Mouse (Mus musculus) heart, embryonic 11.5 days (tissue): Measurements from ENCODE around the gene Pex11b. TPM values are rescaled to one million over a fixed set of nuclear protein-coding genes. Genes with fewer than 3 reads are reported as not detected.

Experiments
- ATAC-seq: fragments of 200-750 bp; cut with Nextera tagmentation; replicated peaks from 2 replicates; pipeline ENCODE4 v1.8.0; 2017; ENCODE audit warnings: moderate library complexity; ENCODE audit not compliant: insufficient number of reproducible peaks, low FRiP score, low TSS enrichment
- H3K27ac ChIP-seq: fragments of 300-500 bp; sonication (generic); 2 replicates; pipeline ENCODE4 v1.5.1; 2014; ENCODE audit warnings: mild to moderate bottlenecking, low read depth, low read length
- H3K27me3 ChIP-seq: fragments of 300-500 bp; sonication (generic); 2 replicates; pipeline ENCODE4 v1.6.1; 2014; ENCODE audit warnings: mild to moderate bottlenecking, low read length, mixed read lengths; ENCODE audit not compliant: control insufficient read depth, insufficient read depth
- H3K36me3 ChIP-seq: fragments of 300-500 bp; sonication (generic); 2 replicates; pipeline ENCODE4 v1.6.1; 2014; ENCODE audit warnings: mild to moderate bottlenecking, low read length, moderate library complexity, mixed read lengths; ENCODE audit not compliant: control insufficient read depth, insufficient read depth
- H3K4me1 ChIP-seq: fragments of 300-500 bp; sonication (generic); 2 replicates; pipeline ENCODE4 v1.6.1; 2014; ENCODE audit warnings: low read length; ENCODE audit not compliant: control insufficient read depth, insufficient read depth
- H3K4me2 ChIP-seq: fragments of 300-500 bp; sonication (generic); 2 replicates; pipeline ENCODE4 v1.6.1; 2014; ENCODE audit warnings: mild to moderate bottlenecking, moderate library complexity
- H3K4me3 ChIP-seq: fragments of 300-500 bp; sonication (generic); 2 replicates; pipeline ENCODE4 v1.5.1; 2014; ENCODE audit warnings: low read depth, low read length
- H3K9ac ChIP-seq: fragments of 300-500 bp; sonication (generic); 2 replicates; pipeline ENCODE4 v1.6.1; 2014; ENCODE audit warnings: mild to moderate bottlenecking, low read depth, low read length, moderate library complexity
- H3K9me3 ChIP-seq: fragments of 300-500 bp; sonication (generic); replicated peaks from 2 replicates; pipeline ENCODE4 v1.6.1; 2016; ENCODE audit warnings: low read length; ENCODE audit not compliant: control insufficient read depth
- WGBS: fragments of 180-500 bp; shearing (Covaris S2); extraction: QIAGEN DNeasy Blood & Tissue Kit; methylation state at CpG from one replicate; pipeline ENCODE4 v1.1.7; 2014; ENCODE audit not compliant: insufficient replicate concordance; 5-methylcytosine and 5-hydroxymethylcytosine counted together
- polyA plus RNA-seq: library from polyadenylated mRNA; unstranded; fragments of >200 nt; fragmentation: Nextera tagmentation; extraction: Ambion mirVana; gene quantifications from 2 replicates; pipeline ENCODE4 v1.2.1, GENCODE M21; 2014

Pex11b gene
- polyA plus RNA-seq, 1 experiment from 2014 or later, result 37.7 TPM

DNA sequence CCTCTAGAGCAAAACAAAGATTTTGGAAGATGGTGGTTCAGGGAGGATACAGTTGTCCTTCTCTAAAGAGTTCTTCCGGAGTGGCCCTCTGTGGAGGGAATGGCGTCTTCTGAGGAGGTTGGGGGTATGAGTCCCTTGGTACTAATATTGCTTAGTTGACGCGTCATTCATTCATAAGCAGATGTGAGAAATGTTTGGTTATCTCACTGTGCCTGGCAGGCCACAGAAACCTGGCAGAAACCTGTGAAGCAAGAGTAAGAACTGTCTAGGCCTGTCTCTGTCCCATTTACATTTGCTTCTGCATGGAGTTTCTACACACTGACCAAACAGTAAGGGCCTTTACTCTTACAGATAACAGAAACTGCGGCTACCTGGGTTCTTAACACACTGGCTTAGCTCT lies 36.3 kb downstream of the Pex11b start:
- no peak overlapping the region for H3K4me3 ChIP-seq
- ATAC-seq, result no peak
- WGBS, result 86% methylated on average over 5 of the region's 5 CpGs
- peaks cover 4% of the 10 kb centered on the region; the same call in 1 of the 2 replicates for H3K27me3 ChIP-seq
- no peak overlapping the region for H3K27ac ChIP-seq
- no peaks in the 10 kb centered on the region for H3K36me3 ChIP-seq
- H3K4me2 ChIP-seq, result no peak overlapping the region
- H3K9me3 ChIP-seq, result no peaks in the 10 kb centered on the region
- no peak overlapping the region for H3K9ac ChIP-seq
- H3K4me1 ChIP-seq, result 0 out of 2 replicates have a peak, but pooled peaks cover 2% of the 10 kb centered on the region

DNA sequence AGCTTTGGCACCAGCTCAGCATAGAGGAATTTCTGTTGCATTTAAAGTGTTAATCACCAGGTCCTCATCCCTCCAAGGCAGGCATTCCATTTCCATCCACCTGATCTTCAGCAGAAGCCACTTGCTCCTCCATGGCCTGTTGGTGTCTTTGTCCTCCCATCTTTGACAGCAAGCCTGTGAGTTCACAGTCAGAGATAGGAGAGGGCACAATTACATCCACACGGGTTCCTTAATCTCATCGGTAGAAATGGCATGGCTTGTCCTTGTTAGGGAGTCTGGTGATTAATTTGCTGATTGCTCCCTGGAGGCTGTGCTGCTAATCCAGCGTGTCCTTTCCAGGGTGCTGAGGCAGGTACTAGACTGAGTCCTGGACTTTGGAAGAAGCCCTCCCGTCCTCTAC lies 38.3 kb downstream of the Pex11b start:
- Histone ChIP-seq H3K36me3 (no peaks in the 10 kb centered on the region), H3K9me3 (no peaks in the 10 kb centered on the region), H3K4me3 (no peak overlapping the region), H3K27me3 (peaks cover 4% of the 10 kb centered on the region; the same call in 1 of the 2 replicates), H3K27ac (no peak overlapping the region), H3K9ac (no peak overlapping the region), H3K4me1 (0 out of 2 replicates have a peak, but pooled peaks cover 2% of the 10 kb centered on the region), H3K4me2 (no peak overlapping the region)
- WGBS, result 55% methylated on average over 4 of the region's 4 CpGs
- no peak for ATAC-seq

DNA sequence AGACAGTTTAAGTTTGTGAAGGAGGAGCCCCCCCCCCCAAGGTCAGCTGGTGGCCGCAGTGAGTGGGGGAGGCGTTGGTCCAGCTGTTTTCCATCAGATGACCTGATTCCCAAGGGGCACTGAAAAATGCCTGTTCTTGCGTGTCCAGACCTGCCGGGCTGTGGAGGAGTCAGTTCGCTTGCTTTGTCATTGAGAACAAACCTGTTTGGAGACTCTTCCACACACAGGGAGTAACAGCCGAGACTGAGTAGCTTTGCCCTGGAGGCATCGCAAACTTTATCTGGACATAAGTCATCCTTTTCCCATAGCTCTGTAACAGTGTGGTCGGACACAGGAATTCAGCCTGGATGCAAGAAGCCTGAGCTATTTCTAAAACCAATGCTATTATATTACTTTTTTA lies 39.3 kb downstream of the Pex11b start:
- 56% methylated on average over 8 of the region's 8 CpGs for WGBS
- H3K27ac ChIP-seq, result no peak overlapping the region

DNA sequence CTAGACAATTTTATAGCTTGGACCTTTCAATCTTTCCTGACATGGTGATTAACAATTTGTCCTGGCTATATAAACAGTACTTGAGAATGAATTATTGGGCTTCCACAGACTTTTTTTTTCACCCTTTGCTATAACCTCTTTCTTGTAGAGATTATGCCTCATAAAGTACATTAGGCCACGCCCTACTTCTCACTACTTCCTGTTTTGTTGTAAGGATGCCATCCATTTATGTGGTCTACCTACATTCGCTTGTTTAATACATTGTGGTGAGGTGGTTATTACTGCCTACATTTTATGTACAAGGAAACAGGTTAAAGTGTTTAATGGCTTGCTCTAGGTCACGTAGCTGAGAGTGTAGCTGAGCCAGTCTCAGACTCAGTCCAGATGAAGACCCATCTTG lies 40.0 kb downstream of the Pex11b start:
- H3K4me1 ChIP-seq, result 0 out of 2 replicates have a peak, but pooled peaks cover 7% of the 10 kb centered on the region
- WGBS, result 81% methylated on average over 3 of the region's 3 CpGs

More for the DNA sequence above, 39.3 kb downstream of the Pex11b start:
- Histone ChIP-seq H3K9me3 (no peaks in the 10 kb centered on the region), H3K4me3 (no peak overlapping the region), H3K9ac (no peak overlapping the region), H3K27me3 (peaks cover 4% of the 10 kb centered on the region), H3K36me3 (no peaks in the 10 kb centered on the region), H3K4me1 (0 out of 2 replicates have a peak, but pooled peaks cover 7% of the 10 kb centered on the region), H3K4me2 (no peak overlapping the region)
- no peak for ATAC-seq

DNA sequence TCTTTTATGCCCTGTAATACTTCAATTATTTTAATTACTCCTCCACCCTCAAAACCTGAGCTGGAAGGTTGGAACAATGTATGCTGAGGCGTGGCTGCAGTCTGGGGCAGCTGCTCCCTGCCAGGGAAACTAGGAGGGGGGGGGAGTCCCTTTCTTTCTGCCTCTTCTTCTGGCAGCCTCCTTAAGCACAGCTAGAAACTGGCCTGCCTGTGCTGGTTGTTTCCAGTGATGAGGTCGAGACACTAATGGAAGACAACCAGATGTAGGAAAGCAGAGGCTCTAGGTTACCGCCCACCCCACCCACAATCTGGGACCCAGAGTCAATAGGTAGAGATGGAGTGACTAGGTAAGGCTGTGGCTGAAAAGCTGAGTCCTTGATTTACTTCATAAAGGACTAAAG lies 40.5 kb downstream of the Pex11b start:
- H3K4me1 ChIP-seq, result 0 out of 2 replicates have a peak, but pooled peaks cover 5% of the 10 kb centered on the region
- peaks cover 14% of the 10 kb centered on the region for H3K27me3 ChIP-seq
- H3K4me2 ChIP-seq, result no peak overlapping the region
- H3K27ac ChIP-seq, result no peak overlapping the region
- 64% methylated on average over 3 of the region's 3 CpGs for WGBS
- H3K36me3 ChIP-seq, result no peaks in the 10 kb centered on the region
- H3K4me3 ChIP-seq, result no peak overlapping the region
- ATAC-seq, result no peak
- H3K9me3 ChIP-seq, result no peaks in the 10 kb centered on the region
- H3K9ac ChIP-seq, result no peak overlapping the region

More for the DNA sequence above, 40.0 kb downstream of the Pex11b start:
- H3K27ac ChIP-seq, result no peak overlapping the region
- H3K4me2 ChIP-seq, result no peak overlapping the region
- no peak overlapping the region for H3K9ac ChIP-seq
- no peak overlapping the region for H3K4me3 ChIP-seq
- no peaks in the 10 kb centered on the region for H3K36me3 ChIP-seq
- no peaks in the 10 kb centered on the region for H3K9me3 ChIP-seq
- no peak for ATAC-seq
- peaks cover 9% of the 10 kb centered on the region for H3K27me3 ChIP-seq

DNA sequence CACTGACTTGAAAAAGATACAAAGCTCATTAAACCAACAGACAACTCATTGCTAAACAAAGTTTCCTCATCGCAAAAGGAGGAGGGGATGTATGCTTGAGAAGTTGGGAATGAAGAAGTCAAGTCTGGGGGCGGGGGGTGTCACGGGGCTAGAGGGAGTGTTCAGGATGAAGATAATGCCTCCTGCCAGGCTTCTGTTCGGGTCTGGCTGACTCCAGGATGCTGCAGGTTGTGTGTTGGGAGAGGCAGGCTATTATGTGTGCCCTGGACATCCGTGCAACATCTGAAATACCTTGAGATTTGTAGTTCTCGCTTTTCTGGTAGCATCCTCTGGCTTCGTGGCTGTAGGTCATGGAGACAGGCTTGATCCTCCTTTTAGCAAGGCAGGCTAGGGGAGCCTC lies 43.3 kb downstream of the Pex11b start:
- H3K27me3 ChIP-seq, result peaks cover 21% of the 10 kb centered on the region
- H3K4me1 ChIP-seq, result 0 out of 2 replicates have a peak, but pooled peaks cover 5% of the 10 kb centered on the region
- H3K4me2 ChIP-seq, result no peak overlapping the region
- no peak overlapping the region for H3K9ac ChIP-seq
- H3K27ac ChIP-seq, result no peak overlapping the region
- ATAC-seq, result no peak
- no peak overlapping the region for H3K4me3 ChIP-seq
- no peaks in the 10 kb centered on the region for H3K9me3 ChIP-seq
- no peaks in the 10 kb centered on the region for H3K36me3 ChIP-seq
- WGBS, result 64% methylated on average over 7 of the region's 7 CpGs

DNA sequence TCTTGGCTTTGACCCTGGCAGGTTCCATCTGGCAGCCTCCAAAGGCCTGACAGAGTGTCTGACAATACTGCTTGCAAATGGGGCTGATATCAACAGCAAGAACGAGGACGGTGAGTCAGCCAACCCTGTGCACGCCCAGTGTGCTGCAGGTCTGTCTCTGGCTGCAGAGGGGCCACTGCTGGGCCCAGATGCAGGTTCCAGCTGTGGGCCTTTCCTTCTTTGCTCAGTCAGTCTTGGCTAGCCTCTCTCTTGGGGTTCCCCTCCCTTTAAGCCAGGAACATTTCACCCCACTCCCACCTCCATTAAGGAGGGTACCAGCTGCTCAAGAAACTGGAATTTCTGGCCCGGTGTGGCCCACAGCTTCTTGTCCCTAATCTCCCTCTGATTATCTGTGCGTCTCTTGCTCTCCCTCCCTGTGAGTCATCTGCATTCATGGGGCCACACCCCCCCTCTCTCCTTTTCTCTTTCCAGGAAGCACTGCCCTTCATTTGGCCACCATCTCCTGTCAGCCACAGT lies 44.0 kb downstream of the Pex11b start:
- Histone ChIP-seq H3K4me3 (no peak overlapping the region), H3K4me1 (0 out of 2 replicates have a peak, but pooled peaks cover 5% of the 10 kb centered on the region), H3K36me3 (no peaks in the 10 kb centered on the region), H3K9ac (no peak overlapping the region), H3K27ac (no peak overlapping the region), H3K27me3 (peaks cover 29% of the 10 kb centered on the region), H3K4me2 (no peak overlapping the region), H3K9me3 (no peaks in the 10 kb centered on the region)
- 9% methylated on average over 5 of the region's 5 CpGs for WGBS
- ATAC-seq, result no peak

DNA sequence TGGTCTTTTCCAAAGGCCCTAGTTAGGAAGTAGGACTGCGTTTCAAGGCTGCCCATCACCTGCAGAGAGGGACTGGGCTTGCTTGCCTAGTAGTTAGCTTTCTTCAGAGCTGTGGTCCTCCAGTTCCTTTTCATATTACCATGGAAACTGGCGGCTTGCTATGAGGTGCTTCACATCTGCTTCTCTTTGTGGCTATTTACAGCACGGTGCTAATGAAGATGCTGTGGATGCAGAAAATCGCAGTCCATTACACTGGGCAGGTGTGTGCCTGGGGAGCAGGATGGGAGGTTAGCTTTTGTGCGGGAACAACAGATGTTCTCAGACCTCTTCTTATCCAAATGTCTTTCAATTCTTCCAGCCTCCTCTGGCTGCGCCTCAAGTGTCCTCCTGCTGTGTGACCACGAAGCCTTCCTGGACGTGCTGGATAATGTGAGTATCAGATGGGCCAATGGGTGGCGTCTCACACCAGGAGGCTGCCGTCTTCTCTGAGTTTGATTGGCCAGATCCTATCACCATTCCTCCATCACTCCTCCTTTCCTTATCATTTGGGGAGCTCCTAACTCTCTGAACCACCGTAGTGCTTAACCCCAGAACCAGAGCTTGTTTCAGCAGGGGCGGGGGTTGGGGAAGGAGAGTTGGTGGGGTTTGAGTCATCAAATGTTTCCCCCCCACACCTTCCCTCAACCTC lies 45.2 kb downstream of the Pex11b start:
- Histone ChIP-seq H3K4me2 (no peak overlapping the region), H3K9me3 (no peaks in the 10 kb centered on the region), H3K27me3 (peaks cover 36% of the 10 kb centered on the region), H3K4me3 (no peak overlapping the region), H3K36me3 (no peaks in the 10 kb centered on the region), H3K4me1 (peaks cover 11% of the 10 kb centered on the region; the same call in 1 of the 2 replicates), H3K27ac (no peak overlapping the region), H3K9ac (no peak overlapping the region)
- ATAC-seq, result no peak
- WGBS, result 19% methylated on average over 12 of the region's 12 CpGs
